Mouse (Mus musculus) MEL (cell line): ENCODE data around the gene Gm11938. TPM values are rescaled to one million over a fixed set of nuclear protein-coding genes. Genes with fewer than 3 reads are reported as not detected.
"Not testable (repeated sequence)": the region's sequence is repeated elsewhere in the genome, so short reads cannot be mapped to it uniquely, and the experiment has no call there.

Experiments used
- DNase-seq: peaks from one replicate; pipeline ENCODE4 v3.0.0; 2011; ENCODE audit warnings: low read depth, low spot score
- H3K27ac ChIP-seq: 2 replicates; pipeline ENCODE4 v1.5.1; 2012; ENCODE audit warnings: low read depth, mild to moderate bottlenecking, control low read depth, low read length, moderate library complexity; ENCODE audit not compliant: control insufficient read depth
- H3K27me3 ChIP-seq, 2 experiments: fragments of 150-350 bp in 1 of 2; sonication (generic) in 1 of 2; 2 replicates each; pipeline ENCODE4 v1.6.1; 2012; ENCODE audit warnings: low read length in 2 of 2, mild to moderate bottlenecking in 2 of 2, improper control_type of control experiment in 1 of 2, moderate library complexity in 1 of 2; ENCODE audit not compliant: insufficient read depth in 2 of 2, control insufficient read depth in 1 of 2
- H3K36me3 ChIP-seq, 2 experiments: 2 replicates each; pipeline ENCODE4 v1.6.1; 2012 to 2014; ENCODE audit warnings: low read length in 2 of 2, improper control_type of control experiment in 1 of 2, inconsistent platforms in 1 of 2, mild to moderate bottlenecking in 1 of 2; ENCODE audit not compliant: insufficient read depth in 2 of 2, control insufficient read depth in 1 of 2
- H3K4me1 ChIP-seq, 2 experiments: fragments of 150-350 bp in 1 of 2; sonication (generic) in 1 of 2; 2 replicates each; pipeline ENCODE4 v1.6.1; 2012; ENCODE audit warnings: low read length in 2 of 2, improper control_type of control experiment in 1 of 2, mild to moderate bottlenecking in 1 of 2; ENCODE audit not compliant: insufficient read depth in 2 of 2, control insufficient read depth in 1 of 2
- H3K4me3 ChIP-seq, 2 experiments: fragments of 150-350 bp in 1 of 2; sonication (generic) in 1 of 2; 2 replicates each; pipeline ENCODE4 v1.5.1; 2012; ENCODE audit warnings: low read depth in 2 of 2, low read length in 2 of 2, mild to moderate bottlenecking in 2 of 2, moderate library complexity in 2 of 2, control low read depth in 1 of 2, improper control_type of control experiment in 1 of 2; ENCODE audit not compliant: control insufficient read depth in 1 of 2, insufficient read depth in 1 of 2
- H3K79me2 ChIP-seq: 2 replicates; pipeline ENCODE4 v1.6.1; 2012; ENCODE audit warnings: mild to moderate bottlenecking, low read length, moderate library complexity; ENCODE audit not compliant: control insufficient read depth, poor library complexity, insufficient read depth
- H3K9ac ChIP-seq: 2 replicates; pipeline ENCODE4 v1.6.1; 2012; ENCODE audit warnings: low read depth, mild to moderate bottlenecking, control low read depth, low read length, moderate library complexity; ENCODE audit not compliant: control insufficient read depth, poor library complexity, severe bottlenecking
- H3K9me3 ChIP-seq: fragments of 150-350 bp; sonication (generic); replicated peaks from 2 replicates; pipeline ENCODE4 v1.6.1; 2012; ENCODE audit warnings: mild to moderate bottlenecking, low read length, improper control_type of control experiment, moderate library complexity; ENCODE audit not compliant: insufficient read depth
- CTCF ChIP-seq, 3 experiments: IDR thresholded peaks in 2 of 3; conservative IDR thresholded peaks in 1 of 3; 2 replicates each; pipeline ENCODE4 v1.5.1; 2011 to 2012; ENCODE audit warnings: low read length in 3 of 3, low read depth in 2 of 3, mild to moderate bottlenecking in 2 of 3, improper control_type of control experiment in 1 of 3, inconsistent platforms in 1 of 3, mixed read lengths in 1 of 3, moderate library complexity in 1 of 3; ENCODE audit not compliant: control insufficient read depth in 1 of 3, insufficient read depth in 1 of 3, poor library complexity in 1 of 3, severe bottlenecking in 1 of 3
- E2F4 ChIP-seq: IDR thresholded peaks from 2 replicates; pipeline ENCODE4 v1.6.1; 2011; ENCODE audit warnings: low read depth, low read length, improper control_type of control experiment, borderline replicate concordance
- ELF1 ChIP-seq: IDR thresholded peaks from 2 replicates; pipeline ENCODE4 v1.6.1; 2014; ENCODE audit warnings: low read depth, mild to moderate bottlenecking, inconsistent platforms, low read length, improper control_type of control experiment, moderate library complexity
- EP300 ChIP-seq, 2 experiments: IDR thresholded peaks; 2 replicates each; pipeline ENCODE4 v1.6.1; 2011; ENCODE audit warnings: improper control_type of control experiment in 2 of 2, low read length in 2 of 2, low read depth in 1 of 2, mild to moderate bottlenecking in 1 of 2
- ETS1 ChIP-seq: IDR thresholded peaks from 2 replicates; pipeline ENCODE4 v1.6.1; 2012; ENCODE audit warnings: low read depth, mild to moderate bottlenecking, inconsistent platforms, low read length, improper control_type of control experiment, moderate library complexity
- HCFC1 ChIP-seq: IDR thresholded peaks from 2 replicates; pipeline ENCODE4 v1.6.1; 2012; ENCODE audit warnings: low read depth, mild to moderate bottlenecking, inconsistent platforms, low read length, improper control_type of control experiment, moderate library complexity
- JUND ChIP-seq: IDR thresholded peaks from 2 replicates; pipeline ENCODE4 v1.6.1; 2011; ENCODE audit warnings: low read depth, mild to moderate bottlenecking, improper control_type of control experiment, low read length
- MAFK ChIP-seq: IDR thresholded peaks from 2 replicates; pipeline ENCODE4 v1.6.1; 2011; ENCODE audit warnings: low read depth, mild to moderate bottlenecking, low read length, improper control_type of control experiment, borderline replicate concordance
- MAZ ChIP-seq: IDR thresholded peaks from 2 replicates; pipeline ENCODE4 v1.6.1; 2012; ENCODE audit warnings: low read depth, mild to moderate bottlenecking, inconsistent platforms, low read length, improper control_type of control experiment
- MYC ChIP-seq: IDR thresholded peaks from 2 replicates; pipeline ENCODE4 v1.6.1; 2011; ENCODE audit warnings: low read depth, mild to moderate bottlenecking, low read length, improper control_type of control experiment, moderate library complexity
- NELFE ChIP-seq: IDR thresholded peaks from 2 replicates; pipeline ENCODE4 v1.6.1; 2011; ENCODE audit warnings: low read depth, low read length, improper control_type of control experiment
- POLR2A ChIP-seq, 2 experiments: IDR thresholded peaks; 2 replicates each; pipeline ENCODE4 v1.6.1; 2011 to 2012; ENCODE audit warnings: low read length in 2 of 2, mild to moderate bottlenecking in 2 of 2, control low read depth in 1 of 2, improper control_type of control experiment in 1 of 2, low read depth in 1 of 2, moderate library complexity in 1 of 2; ENCODE audit not compliant: control insufficient read depth in 1 of 2, insufficient read depth in 1 of 2, poor library complexity in 1 of 2
- POLR2AphosphoS5 ChIP-seq: IDR thresholded peaks from 2 replicates; pipeline ENCODE4 v1.6.1; 2012; ENCODE audit warnings: low read depth, borderline replicate concordance, mild to moderate bottlenecking, inconsistent platforms, low read length, moderate library complexity, mixed read lengths
- RAD21 ChIP-seq: IDR thresholded peaks from 2 replicates; pipeline ENCODE4 v1.6.1; 2011; ENCODE audit warnings: mild to moderate bottlenecking, low read depth, low read length, improper control_type of control experiment
- SIN3A ChIP-seq: IDR thresholded peaks from 2 replicates; pipeline ENCODE4 v1.6.1; 2012; ENCODE audit warnings: low read length, improper control_type of control experiment, inconsistent platforms
- SMC3 ChIP-seq: IDR thresholded peaks from 2 replicates; pipeline ENCODE4 v1.6.1; 2011; ENCODE audit warnings: low read depth, low read length, improper control_type of control experiment
- USF1 ChIP-seq: IDR thresholded peaks from 2 replicates; pipeline ENCODE4 v1.6.1; 2014; ENCODE audit warnings: low read depth, mild to moderate bottlenecking, inconsistent platforms, low read length, improper control_type of control experiment, moderate library complexity
- ZKSCAN1 ChIP-seq: IDR thresholded peaks from 2 replicates; pipeline ENCODE4 v1.6.1; 2012; ENCODE audit warnings: low read depth, mild to moderate bottlenecking, inconsistent platforms, low read length, improper control_type of control experiment, moderate library complexity
- polyA plus RNA-seq, 2 experiments: library from polyadenylated mRNA; stranded (reverse) in 1 of 2; unstranded in 1 of 2; fragments of >175 nt in 1 of 2; fragments of >200 nt in 1 of 2; gene quantifications; 2 replicates each; pipeline versions ENCODE4 v1.2.1 to v1.2.4; 2012; ENCODE audit warnings: low replicate concordance in 2 of 2, low read depth in 1 of 2; ENCODE audit not compliant: insufficient read length in 2 of 2, insufficient read depth in 1 of 2, missing spikeins in 1 of 2
- total RNA-seq: library from RNA; depleted of rRNA; stranded (reverse); fragments of 300-350 nt; gene quantifications from 2 replicates; pipeline ENCODE4 v1.2.3, GENCODE M21; 2012

Gm11938 gene
- total and polyA plus RNA-seq, 3 experiments: not detected

DNA sequence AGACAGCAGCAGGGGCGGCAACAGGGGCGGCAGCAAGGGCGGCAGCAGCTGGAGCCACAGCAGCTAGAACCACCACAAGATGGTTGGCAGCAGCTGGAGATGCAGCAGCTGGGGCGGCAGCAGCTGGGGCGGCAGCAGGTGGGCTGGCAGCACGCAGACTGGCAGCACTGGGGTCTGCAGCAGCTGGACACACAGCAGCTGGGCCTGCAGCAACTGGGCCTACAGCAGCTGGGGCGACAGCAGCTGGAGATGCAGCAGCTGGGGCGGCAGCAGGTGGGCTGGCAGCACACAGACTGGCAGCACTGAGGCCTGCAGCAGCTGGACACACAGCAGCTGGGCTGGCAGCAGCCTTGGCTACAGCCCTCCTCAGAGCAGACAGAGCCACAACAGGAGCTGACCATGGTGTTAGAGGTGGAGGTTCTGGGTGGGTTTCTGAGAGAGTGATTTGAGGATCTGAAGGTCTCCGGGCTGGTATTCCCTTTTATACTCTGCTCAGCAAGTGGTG lies 40.6 kb upstream of the Gm11938 start, which contains the start of gene Krtap4-7:
TSS of gene Krtap4-7 (minus strand) at position 455 of the 505 bp plus-strand sequence.
- not testable (repeated sequence) for H3K9ac ChIP-seq, H3K27ac ChIP-seq, DNase-seq, H3K79me2 ChIP-seq, H3K4me3 ChIP-seq, H3K36me3 ChIP-seq, H3K27me3 ChIP-seq, H3K4me1 ChIP-seq, H3K9me3 ChIP-seq

DNA sequence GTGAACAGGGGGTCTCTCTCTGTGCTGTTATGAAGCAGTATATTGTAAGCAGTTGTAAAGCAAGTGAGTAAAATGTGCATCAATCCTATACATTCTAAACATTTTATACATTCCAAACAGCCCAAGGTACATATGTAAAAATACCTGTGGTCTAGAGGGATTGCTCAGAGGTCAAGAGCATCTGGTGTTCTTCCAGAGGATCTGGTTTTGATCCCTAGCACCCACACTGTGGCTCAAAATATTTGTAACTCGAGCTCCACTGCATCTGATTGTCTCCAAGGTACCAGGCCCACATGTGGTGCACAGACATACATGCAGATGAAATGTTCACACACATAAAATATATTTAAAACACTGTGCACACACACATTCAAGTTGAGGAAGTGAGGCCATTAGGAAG lies 37.8 kb upstream of the Gm11938 start:
- H3K4me3 ChIP-seq: no peak overlapping the region
- no peak for DNase-seq
- H3K9ac ChIP-seq: no peak overlapping the region
- TF ChIP-seq RAD21 (no peak), SIN3A (no peak), EP300 (IDR thresholded peaks at IDR 0.05; ENCODE audit: low read depth in 1 of 2, low read length in 2 of 2) (no peak), ZKSCAN1 (no peak), CTCF (IDR thresholded peaks at IDR 0.05 in 2 of 3, conservative IDR thresholded peaks at IDR 0.05 in 1 of 3; ENCODE audit: control insufficient read depth in 1 of 3, insufficient read depth in 1 of 3, low read depth in 2 of 3, low read length in 3 of 3, poor library complexity in 1 of 3, severe bottlenecking in 1 of 3) (no peak), MAZ (no peak), NELFE (no peak), POLR2A (IDR thresholded peaks at IDR 0.05; ENCODE audit: control insufficient read depth in 1 of 2, insufficient read depth in 1 of 2, low read depth in 1 of 2, low read length in 2 of 2, poor library complexity in 1 of 2) (no peak), ELF1 (no peak), JUND (no peak), USF1 (no peak), HCFC1 (no peak), E2F4 (no peak), ETS1 (no peak), SMC3 (no peak), POLR2AphosphoS5 (no peak), MYC (no peak), MAFK (no peak)
- no peaks in the 10 kb centered on the region for H3K27me3 ChIP-seq
- H3K36me3 ChIP-seq: no peaks in the 10 kb centered on the region
- no peaks in the 10 kb centered on the region for H3K4me1 ChIP-seq
- no peaks in the 10 kb centered on the region for H3K79me2 ChIP-seq
- no peaks in the 10 kb centered on the region; the same call in 1 of the 2 replicates for H3K9me3 ChIP-seq
- H3K27ac ChIP-seq: no peak overlapping the region
